Mouse (Mus musculus): ENCODE data around the gene Miox. TPM values are rescaled to one million over a fixed set of nuclear protein-coding genes. Genes with fewer than 3 reads are reported as not detected.

Gene Miox
- polyA plus RNA-seq, 1 experiment from 2014 or later: not detected

GRCm38 (mm10) chr15:89322670-89323522, 11.3 kb upstream of the Miox start, which contains the start of gene Adm2:
Gene Adm2, plus strand, starts transcription at chr15:89322720.
- Histone ChIP-seq H3K4me1 (replicated peaks) (peaks cover 7% of the 10 kb centered on the region; the same call in 1 of the 2 replicates), H3K4me3 (peak within 1 kb of the TSS; percentile 8; the same call in 1 of the 2 replicates), H3K27me3 (peaks cover 14% of the 10 kb centered on the region), H3K9ac (peak within 1 kb of the TSS; percentile 22; the same call in 1 of the 2 replicates), H3K4me2 (peak within 1 kb of the TSS; percentile 28), H3K36me3 (no peaks in the 10 kb centered on the region), H3K27ac (replicated peaks) (no peak within 1 kb of the TSS), H3K9me3 (no peaks in the 10 kb centered on the region)
- ATAC-seq (ENCODE audit: low read depth): no peak
- 9% methylated on average over 26 of the region's 26 CpGs for WGBS

GRCm38 (mm10) chr15:89323656-89324055, 10.5 kb upstream of the Miox start:
- Histone ChIP-seq H3K27ac (replicated peaks) (no peak overlapping the region), H3K4me2 (no peak overlapping the region), H3K36me3 (no peaks in the 10 kb centered on the region), H3K9me3 (no peaks in the 10 kb centered on the region), H3K9ac (no peak overlapping the region), H3K27me3 (peaks cover 14% of the 10 kb centered on the region), H3K4me1 (replicated peaks) (peaks cover 7% of the 10 kb centered on the region; the same call in 1 of the 2 replicates), H3K4me3 (no peak overlapping the region)
- no peak for ATAC-seq (ENCODE audit: low read depth)
- WGBS: 91% methylated on average over 4 of the region's 4 CpGs

GRCm38 (mm10) chr15:89326441-89326840, 7.8 kb upstream of the Miox start:
- H3K9ac ChIP-seq: no peak overlapping the region
- H3K4me2 ChIP-seq: no peak overlapping the region
- no peak overlapping the region for H3K4me3 ChIP-seq
- no peaks in the 10 kb centered on the region for H3K9me3 ChIP-seq
- no peaks in the 10 kb centered on the region for H3K36me3 ChIP-seq
- peaks cover 7% of the 10 kb centered on the region; the same call in 1 of the 2 replicates for H3K4me1 ChIP-seq (replicated peaks)
- ATAC-seq (ENCODE audit: low read depth): no peak
- WGBS: 65% methylated on average over 5 of the region's 5 CpGs
- no peak overlapping the region for H3K27ac ChIP-seq (replicated peaks)
- H3K27me3 ChIP-seq: peaks cover 14% of the 10 kb centered on the region

GRCm38 (mm10) chr15:89334774-89335537, 758 bp downstream of the Miox start:
- WGBS: 85% methylated on average over 17 of the region's 17 CpGs

GRCm38 (mm10) chr15:89336422-89336821, 2.2 kb downstream of the Miox start:
- 89% methylated on average over 14 of the region's 14 CpGs for WGBS
- no peak overlapping the region for H3K4me3 ChIP-seq
- H3K4me2 ChIP-seq: no peak overlapping the region
- H3K27ac ChIP-seq (replicated peaks): no peak overlapping the region
- H3K27me3 ChIP-seq: no peaks in the 10 kb centered on the region
- no peaks in the 10 kb centered on the region for H3K9me3 ChIP-seq
- H3K36me3 ChIP-seq: no peaks in the 10 kb centered on the region
- no peaks in the 10 kb centered on the region for H3K4me1 ChIP-seq (replicated peaks)
- no peak for ATAC-seq (ENCODE audit: low read depth)
- no peak overlapping the region for H3K9ac ChIP-seq

More at GRCm38 (mm10) chr15:89334774-89335537, 758 bp downstream of the Miox start:
- H3K4me3 ChIP-seq: no peak overlapping the region
- ATAC-seq (ENCODE audit: low read depth): no peak
- H3K27me3 ChIP-seq: no peaks in the 10 kb centered on the region
- no peaks in the 10 kb centered on the region for H3K4me1 ChIP-seq (replicated peaks)
- no peak overlapping the region for H3K9ac ChIP-seq
- H3K36me3 ChIP-seq: no peaks in the 10 kb centered on the region
- H3K27ac ChIP-seq (replicated peaks): no peak overlapping the region
- H3K9me3 ChIP-seq: no peaks in the 10 kb centered on the region
- H3K4me2 ChIP-seq: no peak overlapping the region

- 88% methylated on average over 2 of the region's 2 CpGs for WGBS
- Histone ChIP-seq H3K27me3 (no peaks in the 10 kb centered on the region), H3K27ac (replicated peaks) (no peak overlapping the region), H3K36me3 (no peaks in the 10 kb centered on the region), H3K9ac (no peak overlapping the region), H3K4me3 (no peak overlapping the region), H3K4me2 (no peak overlapping the region), H3K9me3 (no peaks in the 10 kb centered on the region), H3K4me1 (replicated peaks) (no peaks in the 10 kb centered on the region)
- ATAC-seq (ENCODE audit: low read depth): no peak
Measured at GRCm38 (mm10) chr15:89339696-89340095, 5.5 kb downstream of the Miox start.

- Histone ChIP-seq H3K36me3 (no peaks in the 10 kb centered on the region), H3K4me1 (replicated peaks) (no peaks in the 10 kb centered on the region), H3K4me3 (no peak overlapping the region), H3K4me2 (no peak overlapping the region), H3K27me3 (no peaks in the 10 kb centered on the region), H3K9me3 (no peaks in the 10 kb centered on the region), H3K27ac (replicated peaks) (no peak overlapping the region), H3K9ac (no peak overlapping the region)
- 86% methylated on average over 3 of the region's 3 CpGs for WGBS
- ATAC-seq (ENCODE audit: low read depth): no peak
Measured at GRCm38 (mm10) chr15:89340136-89340535, 5.9 kb downstream of the Miox start.

- Histone ChIP-seq H3K27ac (replicated peaks) (no peak overlapping the region), H3K36me3 (no peaks in the 10 kb centered on the region), H3K4me1 (replicated peaks) (no peaks in the 10 kb centered on the region), H3K9me3 (no peaks in the 10 kb centered on the region), H3K4me2 (no peak overlapping the region), H3K9ac (no peak overlapping the region), H3K27me3 (no peaks in the 10 kb centered on the region), H3K4me3 (no peak overlapping the region)
- 45% methylated on average over 1 of the region's 1 CpGs for WGBS
- ATAC-seq (ENCODE audit: low read depth): no peak
Measured at GRCm38 (mm10) chr15:89341678-89342077, 7.5 kb downstream of the Miox start.

GRCm38 (mm10) chr15:89343325-89343724, 9.1 kb downstream of the Miox start:
- Histone ChIP-seq H3K9ac (no peak overlapping the region), H3K4me2 (no peak overlapping the region), H3K27me3 (no peaks in the 10 kb centered on the region), H3K4me3 (no peak overlapping the region), H3K4me1 (replicated peaks) (no peaks in the 10 kb centered on the region), H3K36me3 (no peaks in the 10 kb centered on the region), H3K9me3 (no peaks in the 10 kb centered on the region), H3K27ac (replicated peaks) (no peak overlapping the region)
- no peak for ATAC-seq (ENCODE audit: low read depth)
- 91% methylated on average over 3 of the region's 3 CpGs for WGBS

GRCm38 (mm10) chr15:89350447-89350846, 16.2 kb downstream of the Miox start:
- no peaks in the 10 kb centered on the region for H3K9me3 ChIP-seq
- no peak overlapping the region for H3K4me3 ChIP-seq
- no peak overlapping the region; the same call in 1 of the 2 replicates for H3K9ac ChIP-seq
- H3K27me3 ChIP-seq: no peaks in the 10 kb centered on the region
- peaks cover 14% of the 10 kb centered on the region for H3K4me1 ChIP-seq (replicated peaks)
- WGBS: 87% methylated on average over 5 of the region's 5 CpGs
- ATAC-seq (ENCODE audit: low read depth): no peak
- H3K27ac ChIP-seq (replicated peaks): no peak overlapping the region
- H3K36me3 ChIP-seq: peaks cover 44% of the 10 kb centered on the region
- H3K4me2 ChIP-seq: no peak overlapping the region

- peaks cover 15% of the 10 kb centered on the region for H3K4me1 ChIP-seq (replicated peaks)
- no peaks in the 10 kb centered on the region for H3K9me3 ChIP-seq
- H3K4me3 ChIP-seq: no peak overlapping the region
- no peaks in the 10 kb centered on the region for H3K27me3 ChIP-seq
- peaks cover 44% of the 10 kb centered on the region for H3K36me3 ChIP-seq
- ATAC-seq (ENCODE audit: low read depth): no peak
- H3K4me2 ChIP-seq: no peak overlapping the region
- WGBS: 93% methylated on average over 15 of the region's 15 CpGs
- no peak overlapping the region for H3K27ac ChIP-seq (replicated peaks)
- no peak overlapping the region for H3K9ac ChIP-seq
Measured at GRCm38 (mm10) chr15:89351302-89351701, 17.1 kb downstream of the Miox start.

GRCm38 (mm10) chr15:89352054-89352453, 17.9 kb downstream of the Miox start:
- Histone ChIP-seq H3K4me3 (no peak overlapping the region), H3K4me1 (replicated peaks) (peaks cover 23% of the 10 kb centered on the region), H3K9me3 (no peaks in the 10 kb centered on the region), H3K4me2 (no peak overlapping the region), H3K27me3 (no peaks in the 10 kb centered on the region), H3K36me3 (peaks cover 44% of the 10 kb centered on the region), H3K27ac (replicated peaks) (no peak overlapping the region), H3K9ac (no peak overlapping the region)
- WGBS: 96% methylated on average over 14 of the region's 14 CpGs
- ATAC-seq (ENCODE audit: low read depth): no peak
